Mouse (Mus musculus) small intestine, adult 2 months (tissue): ENCODE measurements around the gene Zfr.

Experiments used
- CTCF ChIP-seq: fragments of 200-500 bp; IDR thresholded peaks from 2 replicates; pipeline ENCODE4 v1.5.1; 2012; ENCODE audit warnings: low read depth, mild to moderate bottlenecking, control low read depth, inconsistent platforms, low read length, moderate library complexity, mixed read lengths; ENCODE audit not compliant: insufficient replicate concordance, insufficient read length; ENCODE audit errors: extremely low read depth
- POLR2A ChIP-seq: fragments of 200-500 bp; IDR thresholded peaks from 2 replicates; pipeline ENCODE4 v1.6.1; 2012; ENCODE audit warnings: low read depth, mild to moderate bottlenecking, control low read depth, inconsistent platforms, low read length, moderate library complexity

DNA sequence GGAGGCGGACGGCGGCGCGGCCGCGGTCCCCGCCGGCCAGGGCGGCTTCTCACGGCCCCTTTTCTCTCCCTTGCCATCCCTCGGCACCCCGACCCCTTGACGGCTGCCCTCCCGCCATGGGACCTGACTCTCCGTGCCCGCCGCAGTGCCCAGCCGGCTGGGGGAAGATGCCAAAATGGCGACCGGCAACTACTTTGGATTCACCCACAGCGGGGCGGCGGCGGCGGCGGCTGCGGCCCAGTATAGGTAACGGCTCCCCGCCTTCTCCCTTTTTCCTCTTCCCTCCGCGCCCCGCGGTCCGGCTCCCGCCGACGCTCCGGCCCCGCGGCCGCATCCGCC is 431 bp downstream of the Zfr start:
- TF ChIP-seq CTCF (no peak), POLR2A (no peak)
